Mouse (Mus musculus) right cerebral cortex, postnatal 36 days (tissue): ENCODE measurements around the gene Barx1.

Experiments used
- DNase-seq, 2 experiments: peaks; one replicate each; pipeline ENCODE4 v3.0.0; 2022; ENCODE audit warnings: low spot score in 2 of 2, mixed read lengths in 1 of 2

The Barx1 gene

GRCm38 (mm10) chr13:48662431-48663143, at the start of gene Barx1:
TSS of gene Barx1 (plus strand) at chr13:48662998.
- no peak for DNase-seq

- DNase-seq = no peak
Observed at GRCm38 (mm10) chr13:48614525-48614924, 48.3 kb upstream of the Barx1 start.

GRCm38 (mm10) chr13:48617774-48618173, 45.0 kb upstream of the Barx1 start:
- no peak for DNase-seq

- DNase-seq = no peak
Observed at GRCm38 (mm10) chr13:48618890-48619289, 43.9 kb upstream of the Barx1 start.

- DNase-seq = no peak
Observed at GRCm38 (mm10) chr13:48624968-48625398, 37.8 kb upstream of the Barx1 start.

- DNase-seq = peak; percentile 97
Observed at GRCm38 (mm10) chr13:48625433-48626184, 37.2 kb upstream of the Barx1 start, which contains the start of gene Ptpdc1. TSS of gene Ptpdc1 (minus strand) at chr13:48625664.

GRCm38 (mm10) chr13:48631691-48632090, 31.1 kb upstream of the Barx1 start:
- DNase-seq = no peak

GRCm38 (mm10) chr13:48637706-48638105, 25.1 kb upstream of the Barx1 start:
- no peak for DNase-seq

GRCm38 (mm10) chr13:48639570-48639969, 23.2 kb upstream of the Barx1 start:
- DNase-seq = peak; percentile 25 to 62

- DNase-seq = no peak
Observed at GRCm38 (mm10) chr13:48643072-48643471, 19.7 kb upstream of the Barx1 start.

GRCm38 (mm10) chr13:48643991-48644390, 18.8 kb upstream of the Barx1 start:
- DNase-seq = no peak

- DNase-seq = no peak
Observed at GRCm38 (mm10) chr13:48646696-48647095, 16.1 kb upstream of the Barx1 start.

- no peak for DNase-seq
Observed at GRCm38 (mm10) chr13:48650615-48651014, 12.2 kb upstream of the Barx1 start.

- no peak for DNase-seq
Observed at GRCm38 (mm10) chr13:48651132-48652065, 11.4 kb upstream of the Barx1 start.

- DNase-seq = peak; percentile 33 to 41
Observed at GRCm38 (mm10) chr13:48653788-48654770, 8.7 kb upstream of the Barx1 start.

GRCm38 (mm10) chr13:48655637-48656036, 7.2 kb upstream of the Barx1 start:
- peak in 1 of 2 experiments; percentile 20 for DNase-seq

- no peak for DNase-seq
Observed at GRCm38 (mm10) chr13:48657791-48658190, 5.0 kb upstream of the Barx1 start.

GRCm38 (mm10) chr13:48658588-48659253, 4.1 kb upstream of the Barx1 start:
- DNase-seq = no peak

- no peak for DNase-seq
Observed at GRCm38 (mm10) chr13:48659254-48660220, 3.3 kb upstream of the Barx1 start.
